Mouse (Mus musculus): ENCODE data around the gene Wnt7b. TPM values are rescaled to one million over a fixed set of nuclear protein-coding genes. Genes with fewer than 3 reads are reported as not detected.

Gene Wnt7b
- polyA plus RNA-seq, 1 experiment from 2014 or later, result 20.2 TPM

- H3K9ac ChIP-seq (replicated peaks), result no peak overlapping the region
- H3K9me3 ChIP-seq (replicated peaks), result no peaks in the 10 kb centered on the region
- 15% methylated on average over 18 of the region's 18 CpGs for WGBS
- H3K4me1 ChIP-seq, result peaks cover 11% of the 10 kb centered on the region
- no peaks in the 10 kb centered on the region for H3K36me3 ChIP-seq
- ATAC-seq (ENCODE audit: low FRiP score), result no peak
- peak overlapping the region; percentile 22 for H3K4me2 ChIP-seq
- no peaks in the 10 kb centered on the region for H3K27me3 ChIP-seq (replicated peaks)
- H3K4me3 ChIP-seq (replicated peaks), result no peak overlapping the region
- H3K27ac ChIP-seq (replicated peaks), result no peak overlapping the region
Measured at GRCm38 (mm10) chr15:85599887-85600695, 17.8 kb upstream of the Wnt7b start.

- no peaks in the 10 kb centered on the region for H3K27me3 ChIP-seq (replicated peaks)
- H3K4me3 ChIP-seq (replicated peaks), result no peak overlapping the region
- H3K9ac ChIP-seq (replicated peaks), result no peak overlapping the region
- peaks cover 11% of the 10 kb centered on the region for H3K4me1 ChIP-seq
- H3K9me3 ChIP-seq (replicated peaks), result no peaks in the 10 kb centered on the region
- no peak overlapping the region for H3K27ac ChIP-seq (replicated peaks)
- no peak overlapping the region for H3K4me2 ChIP-seq
- H3K36me3 ChIP-seq, result no peaks in the 10 kb centered on the region
- WGBS, result 43% methylated on average over 17 of the region's 17 CpGs
- peak; percentile 54; the same call in 1 of the 2 replicates for ATAC-seq (ENCODE audit: low FRiP score)
Measured at GRCm38 (mm10) chr15:85598984-85599886, 17.0 kb upstream of the Wnt7b start.

GRCm38 (mm10) chr15:85598443-85598842, 16.2 kb upstream of the Wnt7b start:
- WGBS, result 66% methylated on average over 5 of the region's 5 CpGs
- H3K27me3 ChIP-seq (replicated peaks), result no peaks in the 10 kb centered on the region
- no peak overlapping the region for H3K4me3 ChIP-seq (replicated peaks)
- H3K4me2 ChIP-seq, result no peak overlapping the region
- H3K27ac ChIP-seq (replicated peaks), result no peak overlapping the region
- no peaks in the 10 kb centered on the region for H3K9me3 ChIP-seq (replicated peaks)
- no peak overlapping the region for H3K9ac ChIP-seq (replicated peaks)
- no peak for ATAC-seq (ENCODE audit: low FRiP score)
- peaks cover 11% of the 10 kb centered on the region for H3K4me1 ChIP-seq
- H3K36me3 ChIP-seq, result no peaks in the 10 kb centered on the region

GRCm38 (mm10) chr15:85597403-85597802, 15.1 kb upstream of the Wnt7b start:
- 67% methylated on average over 3 of the region's 3 CpGs for WGBS
- Histone ChIP-seq H3K27me3 (replicated peaks) (no peaks in the 10 kb centered on the region), H3K4me3 (replicated peaks) (no peak overlapping the region), H3K36me3 (no peaks in the 10 kb centered on the region), H3K27ac (replicated peaks) (no peak overlapping the region), H3K4me2 (no peak overlapping the region), H3K9ac (replicated peaks) (no peak overlapping the region), H3K4me1 (peaks cover 11% of the 10 kb centered on the region), H3K9me3 (replicated peaks) (no peaks in the 10 kb centered on the region)
- no peak for ATAC-seq (ENCODE audit: low FRiP score)

- H3K27me3 ChIP-seq (replicated peaks), result no peaks in the 10 kb centered on the region
- H3K36me3 ChIP-seq, result no peaks in the 10 kb centered on the region
- no peak for ATAC-seq (ENCODE audit: low FRiP score)
- H3K9ac ChIP-seq (replicated peaks), result no peak overlapping the region
- H3K4me2 ChIP-seq, result no peak overlapping the region
- WGBS, result 88% methylated on average over 4 of the region's 4 CpGs
- no peaks in the 10 kb centered on the region for H3K4me1 ChIP-seq
- no peak overlapping the region for H3K4me3 ChIP-seq (replicated peaks)
- H3K27ac ChIP-seq (replicated peaks), result no peak overlapping the region
- H3K9me3 ChIP-seq (replicated peaks), result no peaks in the 10 kb centered on the region
Measured at GRCm38 (mm10) chr15:85592674-85593073, 10.4 kb upstream of the Wnt7b start.

GRCm38 (mm10) chr15:85590831-85591230, 8.6 kb upstream of the Wnt7b start:
- no peaks in the 10 kb centered on the region for H3K36me3 ChIP-seq
- no peak overlapping the region for H3K4me3 ChIP-seq (replicated peaks)
- ATAC-seq (ENCODE audit: low FRiP score), result no peak
- no peak overlapping the region for H3K27ac ChIP-seq (replicated peaks)
- no peak overlapping the region for H3K9ac ChIP-seq (replicated peaks)
- no peaks in the 10 kb centered on the region for H3K27me3 ChIP-seq (replicated peaks)
- H3K9me3 ChIP-seq (replicated peaks), result no peaks in the 10 kb centered on the region
- no peak overlapping the region for H3K4me2 ChIP-seq
- no peaks in the 10 kb centered on the region for H3K4me1 ChIP-seq
- 91% methylated on average over 10 of the region's 10 CpGs for WGBS

- WGBS, result 2% methylated on average over 11 of the region's 11 CpGs
- Histone ChIP-seq H3K9me3 (replicated peaks) (no peaks in the 10 kb centered on the region), H3K27me3 (replicated peaks) (peaks cover 42% of the 10 kb centered on the region), H3K4me2 (no peak overlapping the region), H3K4me1 (peaks cover 38% of the 10 kb centered on the region), H3K36me3 (no peaks in the 10 kb centered on the region), H3K27ac (replicated peaks) (no peak overlapping the region), H3K9ac (replicated peaks) (no peak overlapping the region), H3K4me3 (replicated peaks) (no peak overlapping the region)
- ATAC-seq (ENCODE audit: low FRiP score), result peak; percentile 84
Measured at GRCm38 (mm10) chr15:85583504-85583903, 1.2 kb upstream of the Wnt7b start.

- Histone ChIP-seq H3K36me3 (no peaks in the 10 kb centered on the region), H3K27ac (replicated peaks) (no peak overlapping the region), H3K27me3 (replicated peaks) (peaks cover 45% of the 10 kb centered on the region), H3K4me3 (replicated peaks) (0 out of 2 replicates have a peak overlapping the region, but pooled peaks have one; percentile 61), H3K9me3 (replicated peaks) (no peaks in the 10 kb centered on the region), H3K4me2 (peak overlapping the region; percentile 100), H3K9ac (replicated peaks) (no peak overlapping the region), H3K4me1 (peaks cover 42% of the 10 kb centered on the region)
- whole genome bisulfite sequencing, result 0% methylated on average over 8 of the region's 8 CpGs
- ATAC-seq (ENCODE audit: low FRiP score), result peak; percentile 87
Measured at GRCm38 (mm10) chr15:85583024-85583423, 751 bp upstream of the Wnt7b start.

GRCm38 (mm10) chr15:85581563-85582064, 659 bp downstream of the Wnt7b start:
- Histone ChIP-seq H3K4me3 (replicated peaks) (peak overlapping the region; percentile 61), H3K36me3 (no peaks in the 10 kb centered on the region), H3K27ac (replicated peaks) (peak overlapping the region; percentile 45), H3K4me1 (peaks cover 56% of the 10 kb centered on the region), H3K9ac (replicated peaks) (peak overlapping the region; percentile 59), H3K9me3 (replicated peaks) (no peaks in the 10 kb centered on the region), H3K27me3 (replicated peaks) (peaks cover 60% of the 10 kb centered on the region), H3K4me2 (peak overlapping the region; percentile 100)
- WGBS, result under 1% methylated on average over 48 of the region's 67 CpGs
- ATAC-seq (ENCODE audit: low FRiP score), result no peak

- 1% methylated on average over 45 of the region's 66 CpGs for WGBS
- Histone ChIP-seq H3K4me3 (replicated peaks) (peak overlapping the region; percentile 61), H3K9me3 (replicated peaks) (no peaks in the 10 kb centered on the region), H3K27me3 (replicated peaks) (peaks cover 64% of the 10 kb centered on the region), H3K4me2 (peak overlapping the region; percentile 100), H3K27ac (replicated peaks) (peak overlapping the region; percentile 45), H3K4me1 (peaks cover 62% of the 10 kb centered on the region), H3K36me3 (no peaks in the 10 kb centered on the region), H3K9ac (replicated peaks) (peak overlapping the region; percentile 59)
- ATAC-seq (ENCODE audit: low FRiP score), result no peak
Measured at GRCm38 (mm10) chr15:85580934-85581562, 1.2 kb downstream of the Wnt7b start.

GRCm38 (mm10) chr15:85580483-85580882, 1.8 kb downstream of the Wnt7b start:
- WGBS, result under 1% methylated on average over 47 of the region's 47 CpGs
- peaks cover 67% of the 10 kb centered on the region for H3K4me1 ChIP-seq
- H3K4me2 ChIP-seq, result peak overlapping the region; percentile 100
- H3K9me3 ChIP-seq (replicated peaks), result no peaks in the 10 kb centered on the region
- H3K27me3 ChIP-seq (replicated peaks), result peaks cover 70% of the 10 kb centered on the region
- H3K4me3 ChIP-seq (replicated peaks), result peak overlapping the region; percentile 61
- peak overlapping the region; percentile 59 for H3K9ac ChIP-seq (replicated peaks)
- H3K36me3 ChIP-seq, result no peaks in the 10 kb centered on the region
- peak overlapping the region; percentile 45 for H3K27ac ChIP-seq (replicated peaks)
- no peak for ATAC-seq (ENCODE audit: low FRiP score)
